Mouse (Mus musculus) ovary, adult 2 months (tissue): ENCODE results near the gene Wwtr1. TPM values are rescaled to one million over a fixed set of nuclear protein-coding genes. Genes with fewer than 3 reads are reported as not detected.

ENCODE experiments used
- polyA plus RNA-seq: library from polyadenylated mRNA; depleted of rRNA; stranded (reverse); fragments of >200 nt; gene quantifications from 2 replicates; pipeline ENCODE4 v1.2.3, GENCODE M21; 2012; rRNA removed

The Wwtr1 gene
- polyA plus RNA-seq: 51.8 and 64.5 TPM in 2 replicates

GRCm38 (mm10) chr3:57575660-57576055 is at the start of gene Wwtr1:
Wwtr1 (minus strand) TSS chr3:57575910.

GRCm38 (mm10) chr3:57425089-57425730 is 150.5 kb downstream of the Wwtr1 start, which contains the start of gene Tm4sf4:
Tm4sf4 (plus strand) TSS chr3:57425314.

Other genes starting within 250 kb of the Wwtr1 start
- gene Tm4sf4, start 150.6 kb downstream of the Wwtr1 start, polyA plus RNA-seq: 0.29 and 0.32 TPM in 2 replicates
- gene Commd2, start 75.8 kb upstream of the Wwtr1 start, polyA plus RNA-seq: 14.6 and 19.6 TPM in 2 replicates
- 0.36 and 0.38 TPM in 2 replicates for gene Ankub1, start 116.9 kb upstream of the Wwtr1 start, polyA plus RNA-seq
- 35.5 and 42.7 TPM in 2 replicates for gene Rnf13, start 160.2 kb upstream of the Wwtr1 start, polyA plus RNA-seq